Mouse (Mus musculus) right cerebral cortex, postnatal 4 days (tissue): Measurements from ENCODE around the gene Ildr1.

ENCODE experiments used
- DNase-seq: peaks from one replicate; pipeline ENCODE4 v3.0.0-alpha.2; 2022

The Ildr1 gene

GRCm38 (mm10) chr16:36707702-36708423 lies 14.1 kb downstream of the Ildr1 start:
- no peak for DNase-seq

- no peak for DNase-seq
Observed at GRCm38 (mm10) chr16:36708751-36709150, 15.0 kb downstream of the Ildr1 start.

- no peak for DNase-seq
Observed at GRCm38 (mm10) chr16:36709405-36709804, 15.6 kb downstream of the Ildr1 start.

- DNase-seq = no peak
Observed at GRCm38 (mm10) chr16:36710794-36711193, 17.0 kb downstream of the Ildr1 start.

GRCm38 (mm10) chr16:36711760-36712159 lies 18.0 kb downstream of the Ildr1 start:
- no peak for DNase-seq

- no peak for DNase-seq
Observed at GRCm38 (mm10) chr16:36717481-36717880, 23.7 kb downstream of the Ildr1 start.

GRCm38 (mm10) chr16:36718637-36719036 lies 24.9 kb downstream of the Ildr1 start:
- no peak for DNase-seq

- no peak for DNase-seq
Observed at GRCm38 (mm10) chr16:36720194-36721055, 26.6 kb downstream of the Ildr1 start.

GRCm38 (mm10) chr16:36722739-36723138 lies 29.0 kb downstream of the Ildr1 start:
- DNase-seq = no peak

GRCm38 (mm10) chr16:36723880-36724443 lies 30.2 kb downstream of the Ildr1 start:
- DNase-seq = no peak

GRCm38 (mm10) chr16:36728959-36729358 lies 35.2 kb downstream of the Ildr1 start:
- no peak for DNase-seq

- no peak for DNase-seq
Observed at GRCm38 (mm10) chr16:36732572-36732971, 38.8 kb downstream of the Ildr1 start.

- DNase-seq = no peak
Observed at GRCm38 (mm10) chr16:36733827-36734226, 40.0 kb downstream of the Ildr1 start.

GRCm38 (mm10) chr16:36735421-36735820 lies 41.6 kb downstream of the Ildr1 start:
- no peak for DNase-seq

GRCm38 (mm10) chr16:36739404-36739930 lies 45.7 kb downstream of the Ildr1 start:
- no peak for DNase-seq

GRCm38 (mm10) chr16:36743580-36743979 lies 49.8 kb downstream of the Ildr1 start:
- no peak for DNase-seq

GRCm38 (mm10) chr16:36747068-36747467 lies 53.3 kb downstream of the Ildr1 start:
- no peak for DNase-seq

GRCm38 (mm10) chr16:36747767-36748166 lies 54.0 kb downstream of the Ildr1 start:
- DNase-seq = no peak

GRCm38 (mm10) chr16:36751979-36752378 lies 58.2 kb downstream of the Ildr1 start:
- no peak for DNase-seq

- DNase-seq = no peak
Observed at GRCm38 (mm10) chr16:36770191-36770771, 76.5 kb downstream of the Ildr1 start.

GRCm38 (mm10) chr16:36770830-36771229 lies 77.1 kb downstream of the Ildr1 start:
- no peak for DNase-seq

GRCm38 (mm10) chr16:36771244-36771643 lies 77.5 kb downstream of the Ildr1 start:
- DNase-seq = no peak

GRCm38 (mm10) chr16:36771703-36772102 lies 77.9 kb downstream of the Ildr1 start:
- no peak for DNase-seq
